Mouse (Mus musculus) liver, embryonic 14.5 days (tissue): ENCODE measurements at regions not wholly inside any gene's neighbourhood (a gene's known extent, or its start where the extent isn't known, plus 50 kb on each side); places are given as distances from the start of the nearest gene placed in this dataset.

Source experiments
- ATAC-seq: fragments of 200-750 bp; cut with Nextera tagmentation; 2 replicates; pipeline ENCODE4 v1.8.0; 2017; ENCODE audit warnings: moderate number of reproducible peaks, mild to moderate bottlenecking, moderate library complexity; ENCODE audit not compliant: insufficient read depth
- DNase-seq, 3 experiments: peaks; one replicate each; pipeline ENCODE4 v3.0.0-alpha.2; 2012 to 2013; ENCODE audit warnings: low read depth in 3 of 3, low spot score in 3 of 3
- H3K27ac ChIP-seq: fragments of 300-500 bp; sonication (generic); 2 replicates; pipeline ENCODE4 v1.5.1; 2014; ENCODE audit warnings: moderate library complexity, mild to moderate bottlenecking, control low read depth, inconsistent platforms
- H3K27me3 ChIP-seq: fragments of 300-500 bp; sonication (generic); 2 replicates; pipeline ENCODE4 v1.6.1; 2014; ENCODE audit warnings: mild to moderate bottlenecking, low read length, moderate library complexity; ENCODE audit not compliant: control insufficient read depth, insufficient read depth
- H3K36me3 ChIP-seq: fragments of 300-500 bp; sonication (generic); replicated peaks from 2 replicates; pipeline ENCODE4 v1.6.1; 2014; ENCODE audit warnings: low read depth; ENCODE audit not compliant: control insufficient read depth, insufficient read depth
- H3K4me1 ChIP-seq, 2 experiments: fragments of 200-500 bp in 1 of 2; fragments of 300-500 bp in 1 of 2; sonication (generic) in 1 of 2; replicated peaks; 2 replicates each; pipeline ENCODE4 v1.6.1; 2012 to 2014; ENCODE audit warnings: antibody characterized with exemption in 1 of 2, inconsistent platforms in 1 of 2, low read length in 1 of 2; ENCODE audit not compliant: control insufficient read depth in 2 of 2, insufficient read depth in 2 of 2
- H3K4me2 ChIP-seq: fragments of 300-500 bp; sonication (generic); 2 replicates; pipeline ENCODE4 v1.6.1; 2014; ENCODE audit warnings: low read depth, mild to moderate bottlenecking, control low read depth, moderate library complexity
- H3K4me3 ChIP-seq, 2 experiments: fragments of 200-500 bp in 1 of 2; fragments of 300-500 bp in 1 of 2; sonication (generic) in 1 of 2; 2 replicates each; pipeline ENCODE4 v1.5.1; 2012 to 2014; ENCODE audit warnings: low read depth in 2 of 2, low read length in 2 of 2, mild to moderate bottlenecking in 2 of 2, control low read depth in 1 of 2, inconsistent platforms in 1 of 2, moderate library complexity in 1 of 2; ENCODE audit not compliant: insufficient read depth in 1 of 2
- H3K9ac ChIP-seq: fragments of 300-500 bp; sonication (generic); replicated peaks from 2 replicates; pipeline ENCODE4 v1.6.1; 2014; ENCODE audit warnings: mild to moderate bottlenecking, control low read depth, moderate library complexity
- H3K9me3 ChIP-seq: fragments of 300-500 bp; sonication (generic); 2 replicates; pipeline ENCODE4 v1.6.1; 2016; ENCODE audit warnings: low read length, mixed read lengths; ENCODE audit not compliant: control insufficient read depth
- CTCF ChIP-seq: IDR thresholded peaks from 2 replicates; pipeline ENCODE4 v1.5.1; 2016; ENCODE audit warnings: antibody characterized with exemption, low read depth, control low read depth
- EP300 ChIP-seq: IDR thresholded peaks from 2 replicates; pipeline ENCODE4 v1.6.1; 2016; ENCODE audit warnings: antibody characterized with exemption, low read depth
- whole genome bisulfite sequencing: fragments of 180-500 bp; shearing (Covaris S2); extraction: QIAGEN DNeasy Blood & Tissue Kit; methylation state at CpG from one replicate; pipeline ENCODE4 v1.1.7; 2014; ENCODE audit not compliant: insufficient replicate concordance; 5-methylcytosine and 5-hydroxymethylcytosine counted together

DNA sequence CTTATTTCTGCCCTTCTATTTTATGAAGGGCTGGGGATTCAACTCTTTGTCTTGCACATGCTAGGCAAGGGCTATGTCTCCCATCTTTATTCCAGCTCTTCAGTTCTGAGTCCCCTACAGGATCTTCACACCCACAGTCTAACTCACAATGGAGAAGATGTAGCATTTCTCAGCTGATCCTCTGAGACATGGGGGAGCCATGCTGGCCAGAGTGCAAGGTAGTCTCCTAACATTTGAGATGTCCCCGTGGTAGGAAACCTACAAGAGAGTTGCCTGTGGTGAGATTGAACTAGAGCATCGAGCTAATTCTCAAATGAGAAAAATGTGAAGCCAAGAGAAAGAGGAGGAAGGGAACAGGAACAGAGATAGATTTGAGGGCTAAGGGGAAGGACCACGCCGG, 83.3 kb upstream of the Pabpc6 start:
- ATAC-seq (no peak), DNase-seq (no peak)
- H3K9me3 ChIP-seq = no peaks in the 10 kb centered on the region
- H3K36me3 ChIP-seq = no peaks in the 10 kb centered on the region
- H3K27ac ChIP-seq = no peak overlapping the region
- H3K4me3 ChIP-seq = no peak overlapping the region
- H3K4me1 ChIP-seq = no peaks in the 10 kb centered on the region
- no peak overlapping the region for H3K4me2 ChIP-seq
- H3K27me3 ChIP-seq = no peaks in the 10 kb centered on the region
- WGBS = 44% methylated on average over 4 of the region's 4 CpGs
- no peak overlapping the region for H3K9ac ChIP-seq
- TF ChIP-seq CTCF (no peak), EP300 (no peak)

- Histone ChIP-seq H3K27ac (no peak overlapping the region), H3K9ac (no peak overlapping the region), H3K4me2 (no peak overlapping the region), H3K27me3 (no peaks in the 10 kb centered on the region), H3K36me3 (no peaks in the 10 kb centered on the region), H3K4me1 (no peaks in the 10 kb centered on the region), H3K4me3 (no peak overlapping the region), H3K9me3 (no peaks in the 10 kb centered on the region)
- ATAC-seq (no peak), DNase-seq (no peak)
- 51% methylated on average over 13 of the region's 13 CpGs for WGBS
- TF ChIP-seq EP300 (no peak), CTCF (no peak)
These were observed 82.0 kb upstream of the Pabpc6 start for GRCm38 (mm10) chr17:9751348-9752170.

DNA sequence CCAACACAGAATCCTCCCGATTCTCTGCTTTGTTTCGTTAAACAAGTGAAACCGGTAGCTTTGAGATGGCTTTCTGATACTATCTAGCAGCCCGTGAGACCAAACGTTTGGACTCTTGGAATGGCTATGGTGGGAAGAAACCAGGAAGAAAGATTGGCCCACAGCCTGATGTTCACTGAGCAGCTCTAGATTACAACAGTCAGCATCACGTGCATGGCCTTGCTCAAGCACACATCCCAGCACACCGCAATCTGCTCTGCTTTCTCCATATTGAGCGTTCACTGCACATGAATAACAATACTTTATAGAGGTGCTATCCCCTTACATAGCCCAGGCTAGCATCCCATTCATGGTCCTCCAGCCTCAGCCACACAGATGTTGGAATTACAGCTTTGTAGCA, 80.5 kb upstream of the Pabpc6 start:
- WGBS = 67% methylated on average over 8 of the region's 8 CpGs
- H3K4me2 ChIP-seq = no peak overlapping the region
- no peaks in the 10 kb centered on the region for H3K36me3 ChIP-seq
- no peak overlapping the region for H3K4me3 ChIP-seq
- no peak overlapping the region for H3K27ac ChIP-seq
- H3K9ac ChIP-seq = no peak overlapping the region
- DNase-seq (no peak), ATAC-seq (no peak)
- H3K27me3 ChIP-seq = no peaks in the 10 kb centered on the region
- TF ChIP-seq EP300 (no peak), CTCF (no peak)
- no peaks in the 10 kb centered on the region for H3K4me1 ChIP-seq
- H3K9me3 ChIP-seq = no peaks in the 10 kb centered on the region

DNA sequence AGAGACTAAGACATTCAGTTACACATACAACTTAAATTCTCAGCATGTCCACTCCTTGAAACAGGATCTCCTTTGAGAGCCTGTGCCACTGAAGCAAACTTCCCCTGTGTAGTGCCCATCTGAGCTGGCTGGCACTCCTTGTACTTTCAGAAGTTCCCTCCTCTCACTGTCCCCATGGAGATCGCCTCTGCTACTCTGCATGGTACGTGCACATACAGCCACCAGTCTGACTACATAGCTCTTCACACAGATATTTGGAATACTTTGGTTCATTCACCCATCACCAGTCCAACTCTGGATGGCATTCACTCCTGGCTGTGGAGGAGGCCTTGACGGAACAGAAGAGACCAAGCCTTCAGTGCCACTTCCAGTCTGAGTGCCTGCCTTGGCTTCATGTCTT, 79.8 kb upstream of the Pabpc6 start:
- no peaks in the 10 kb centered on the region for H3K27me3 ChIP-seq
- no peaks in the 10 kb centered on the region for H3K36me3 ChIP-seq
- H3K4me1 ChIP-seq = no peaks in the 10 kb centered on the region
- no peak for ATAC-seq
- 61% methylated on average over 3 of the region's 3 CpGs for WGBS
- TF ChIP-seq EP300 (no peak), CTCF (no peak)
- no peak for DNase-seq
- no peaks in the 10 kb centered on the region for H3K9me3 ChIP-seq
- no peak overlapping the region for H3K4me2 ChIP-seq
- H3K27ac ChIP-seq = no peak overlapping the region
- no peak overlapping the region for H3K9ac ChIP-seq
- no peak overlapping the region for H3K4me3 ChIP-seq

DNA sequence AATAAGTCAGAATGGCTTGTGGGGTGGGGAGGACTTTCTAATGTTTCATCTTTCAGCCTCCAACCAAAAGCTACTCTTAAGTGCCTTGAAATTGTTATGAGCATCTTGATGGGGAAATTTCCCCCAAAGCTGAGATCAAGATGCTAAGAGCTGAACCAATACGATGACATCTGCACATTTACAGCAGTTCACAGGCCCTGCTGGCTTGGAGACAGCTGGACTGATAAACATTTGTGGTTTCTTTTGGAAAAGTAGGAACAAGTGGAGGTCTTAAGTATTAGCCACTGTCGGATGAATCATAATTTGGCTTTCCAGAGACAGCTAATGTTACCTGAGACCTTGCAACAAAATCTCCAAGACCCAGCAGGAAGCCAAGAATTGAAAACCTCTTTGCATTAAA, 78.4 kb upstream of the Pabpc6 start:
- H3K27ac ChIP-seq = no peak overlapping the region
- H3K4me2 ChIP-seq = no peak overlapping the region
- H3K9me3 ChIP-seq = no peaks in the 10 kb centered on the region
- ATAC-seq (no peak), DNase-seq (no peak)
- WGBS = 48% methylated on average over 2 of the region's 2 CpGs
- no peak overlapping the region for H3K4me3 ChIP-seq
- H3K36me3 ChIP-seq = no peaks in the 10 kb centered on the region
- H3K9ac ChIP-seq = no peak overlapping the region
- H3K27me3 ChIP-seq = no peaks in the 10 kb centered on the region
- H3K4me1 ChIP-seq = no peaks in the 10 kb centered on the region
- no peak for TF ChIP-seq CTCF
- TF ChIP-seq EP300 = no peak
